Mouse (Mus musculus) thymus, adult 2 months (tissue): ENCODE measurements around the gene Skap1.

ENCODE experiments used
- CTCF ChIP-seq: fragments of 200-500 bp; IDR thresholded peaks from 2 replicates; pipeline ENCODE4 v1.5.1; 2012; ENCODE audit warnings: mild to moderate bottlenecking, control low read depth, low read length, moderate library complexity, borderline replicate concordance; ENCODE audit not compliant: control insufficient read depth, poor library complexity, insufficient read depth; ENCODE audit errors: extremely low read depth
- POLR2A ChIP-seq: fragments of 200-500 bp; IDR thresholded peaks from 2 replicates; pipeline ENCODE4 v1.6.1; 2012; ENCODE audit warnings: mild to moderate bottlenecking, low read length, control low read depth, moderate library complexity; ENCODE audit not compliant: control insufficient read depth, poor library complexity, insufficient read depth; ENCODE audit errors: extremely low read depth

DNA sequence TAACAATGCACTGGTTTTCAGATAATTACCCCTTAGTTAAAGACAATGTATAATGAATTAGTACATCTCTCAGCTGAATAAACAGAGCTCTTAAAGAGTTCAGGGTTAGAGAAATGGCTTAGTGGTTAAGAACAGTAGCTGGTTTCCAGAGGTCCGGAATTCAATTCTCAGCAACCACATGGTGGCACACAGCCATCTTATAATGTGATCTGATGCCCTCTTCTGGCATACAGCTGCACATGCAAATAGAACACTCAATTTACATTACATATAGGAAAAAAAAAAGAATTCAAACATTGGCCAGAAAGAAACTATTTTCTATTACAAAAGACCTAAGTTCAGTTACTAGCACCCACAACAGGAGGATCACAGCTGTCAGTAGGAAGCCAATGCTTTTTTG, 332.2 kb downstream of the Skap1 start:
- TF ChIP-seq CTCF (no peak), POLR2A (no peak)
